Mouse (Mus musculus): ENCODE measurements around the gene Cask.

GRCm38 (mm10) chrX:13848473-13848872, 2.7 kb downstream of the Cask start:
- TF ChIP-seq CTCF (conservative IDR thresholded peaks at IDR 0.05; ENCODE audit: insufficient read depth, insufficient read length, low read depth, low read length): no peak
- TF ChIP-seq POLR2A (IDR thresholded peaks at IDR 0.05; ENCODE audit: low read depth, low read length): no peak
